Mouse (Mus musculus) brain, embryonic 14.5 days (tissue): ENCODE measurements around the gene Pitpnb.

Experiments used
- CTCF ChIP-seq: fragments of 200-500 bp; IDR thresholded peaks from 2 replicates; pipeline ENCODE4 v1.5.1; 2012; ENCODE audit warnings: inconsistent platforms, mild to moderate bottlenecking, moderate library complexity, borderline replicate concordance; ENCODE audit not compliant: insufficient read depth, insufficient read length; ENCODE audit errors: extremely low read depth
- POLR2A ChIP-seq: fragments of 200-500 bp; IDR thresholded peaks from 2 replicates; pipeline ENCODE4 v1.6.1; 2012; ENCODE audit warnings: mild to moderate bottlenecking, inconsistent platforms, borderline replicate concordance; ENCODE audit not compliant: poor library complexity, insufficient read depth, insufficient read length, severe bottlenecking; ENCODE audit errors: extremely low read depth

GRCm38 (mm10) chr5:111402651-111402996 lies 72.1 kb downstream of the Pitpnb start:
- TF ChIP-seq CTCF (no peak), POLR2A (no peak)
